Mouse (Mus musculus): ENCODE measurements at regions not wholly inside any gene's neighbourhood (a gene's known extent, or its start where the extent isn't known, plus 50 kb on each side); places are given as distances from the start of the nearest gene placed in this dataset.

GRCm38 (mm10) chr8:42144685-42145084, 727.8 kb upstream of the Frg1 start:
- no peak for DNase-seq (ENCODE audit: low spot score in 2 of 2)

GRCm38 (mm10) chr8:42144220-42144619, 727.3 kb upstream of the Frg1 start:
- no peak for DNase-seq (ENCODE audit: low spot score in 2 of 2)

GRCm38 (mm10) chr8:42107582-42107981, 690.7 kb upstream of the Frg1 start:
- no peak for DNase-seq (ENCODE audit: low spot score in 2 of 2)

GRCm38 (mm10) chr8:42069314-42069713, 652.4 kb upstream of the Frg1 start:
- no peak for DNase-seq (ENCODE audit: low spot score in 2 of 2)

- DNase-seq (ENCODE audit: low spot score in 2 of 2): no peak
These were observed 626.7 kb upstream of the Frg1 start for GRCm38 (mm10) chr8:42043526-42043925.

GRCm38 (mm10) chr8:42039245-42039644, 622.4 kb upstream of the Frg1 start:
- DNase-seq (ENCODE audit: low spot score in 2 of 2): no peak

GRCm38 (mm10) chr8:42026934-42027333, 610.1 kb upstream of the Frg1 start:
- DNase-seq (ENCODE audit: low spot score in 2 of 2): no peak

GRCm38 (mm10) chr8:42017786-42018185, 600.9 kb upstream of the Frg1 start:
- DNase-seq (ENCODE audit: low spot score in 2 of 2): no peak

GRCm38 (mm10) chr8:42003170-42003569, 586.3 kb upstream of the Frg1 start:
- no peak for DNase-seq (ENCODE audit: low spot score in 2 of 2)

GRCm38 (mm10) chr8:41989040-41989501, 572.2 kb upstream of the Frg1 start:
- no peak for DNase-seq (ENCODE audit: low spot score in 2 of 2)

- DNase-seq (ENCODE audit: low spot score in 2 of 2): no peak
These were observed 571.3 kb upstream of the Frg1 start for GRCm38 (mm10) chr8:41988216-41988615.

GRCm38 (mm10) chr8:41987417-41987816, 570.5 kb upstream of the Frg1 start:
- DNase-seq (ENCODE audit: low spot score in 2 of 2): no peak

GRCm38 (mm10) chr8:41972416-41972815, 555.5 kb upstream of the Frg1 start:
- DNase-seq (ENCODE audit: low spot score in 2 of 2): no peak

GRCm38 (mm10) chr8:41970536-41970935, 553.7 kb upstream of the Frg1 start:
- DNase-seq (ENCODE audit: low spot score in 2 of 2): no peak

- no peak for DNase-seq (ENCODE audit: low spot score in 2 of 2)
These were observed 552.5 kb upstream of the Frg1 start for GRCm38 (mm10) chr8:41969408-41969807.

- no peak for DNase-seq (ENCODE audit: low spot score in 2 of 2)
These were observed 547.2 kb upstream of the Frg1 start for GRCm38 (mm10) chr8:41964088-41964487.

- DNase-seq (ENCODE audit: low spot score in 2 of 2): no peak
These were observed 540.0 kb upstream of the Frg1 start for GRCm38 (mm10) chr8:41956878-41957277.

- DNase-seq (ENCODE audit: low spot score in 2 of 2): no peak
These were observed 533.9 kb upstream of the Frg1 start for GRCm38 (mm10) chr8:41950736-41951135.

- DNase-seq (ENCODE audit: low spot score in 2 of 2): no peak
These were observed 522.4 kb upstream of the Frg1 start for GRCm38 (mm10) chr8:41939298-41939697.

GRCm38 (mm10) chr8:41921106-41921505, 504.2 kb upstream of the Frg1 start:
- DNase-seq (ENCODE audit: low spot score in 2 of 2): no peak

GRCm38 (mm10) chr8:41920536-41920935, 503.7 kb upstream of the Frg1 start:
- no peak for DNase-seq (ENCODE audit: low spot score in 2 of 2)

- DNase-seq (ENCODE audit: low spot score in 2 of 2): no peak
These were observed 461.3 kb upstream of the Frg1 start for GRCm38 (mm10) chr8:41878029-41878748.

GRCm38 (mm10) chr8:41869681-41870356, 452.9 kb upstream of the Frg1 start:
- DNase-seq (ENCODE audit: low spot score in 2 of 2): no peak
